Mouse (Mus musculus): ENCODE data around the gene Arrb1.

- TF ChIP-seq GATA1 (IDR thresholded peaks at IDR 0.05; ENCODE audit: low read length) (no peak), TAL1 (IDR thresholded peaks at IDR 0.05; ENCODE audit: low read length) (no peak)
These were observed 92.1 kb downstream of the Arrb1 start for GRCm38 (mm10) chr7:99627366-99627765.

Measured in erythroblast, embryonic 14.5 days (primary cell).